Mouse (Mus musculus) brain, embryonic 14.5 days (tissue): ENCODE data around the gene Kif1c.

ENCODE experiments used
- CTCF ChIP-seq: fragments of 200-500 bp; IDR thresholded peaks from 2 replicates; pipeline ENCODE4 v1.5.1; 2012; ENCODE audit warnings: inconsistent platforms, mild to moderate bottlenecking, moderate library complexity, borderline replicate concordance; ENCODE audit not compliant: insufficient read depth, insufficient read length; ENCODE audit errors: extremely low read depth
- POLR2A ChIP-seq: fragments of 200-500 bp; IDR thresholded peaks from 2 replicates; pipeline ENCODE4 v1.6.1; 2012; ENCODE audit warnings: mild to moderate bottlenecking, inconsistent platforms, borderline replicate concordance; ENCODE audit not compliant: poor library complexity, insufficient read depth, insufficient read length, severe bottlenecking; ENCODE audit errors: extremely low read depth

DNA sequence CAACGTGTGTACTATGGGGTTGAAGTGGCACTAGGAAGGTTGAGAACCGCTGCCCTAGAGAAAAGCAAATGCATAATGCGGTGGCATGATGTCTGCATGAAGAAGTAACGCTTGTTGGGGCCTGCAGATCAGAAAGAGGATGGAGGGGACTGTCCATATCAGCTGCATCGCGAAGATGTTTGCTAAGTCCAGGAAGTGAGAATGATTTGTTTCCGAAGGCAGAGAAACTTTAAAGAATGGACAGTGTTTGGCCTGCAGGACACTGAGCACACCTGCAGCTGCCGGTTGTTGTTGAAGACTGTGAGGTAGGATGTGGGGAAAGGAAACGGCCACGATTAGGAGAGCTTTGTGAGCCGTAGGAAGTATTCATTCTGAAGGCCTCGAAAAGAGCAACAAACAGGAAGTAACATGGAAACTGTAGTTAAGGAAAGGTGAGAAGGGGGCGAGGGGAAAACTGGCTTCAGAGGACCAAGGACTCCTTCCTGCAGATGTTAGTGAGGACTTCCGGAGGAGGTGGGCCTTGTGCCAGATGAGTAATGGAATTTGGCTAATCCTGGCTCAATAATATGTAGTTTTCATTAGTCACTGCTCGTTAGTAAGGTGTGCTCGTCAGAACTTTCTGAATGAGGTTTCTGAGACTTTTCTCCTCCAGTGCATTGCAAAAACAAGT, 65.6 kb downstream of the Kif1c start:
- no peak for TF ChIP-seq CTCF
- no peak for TF ChIP-seq POLR2A
